Comparison of ENCODE assay signal across 13 mouse cellular contexts in genomic region chr10:117119531-117119930, GRCm38 (mm10). TPM values are rescaled to one million over a fixed set of nuclear protein-coding genes. Genes with fewer than 3 reads are reported as not detected.
A peak's percentile ranks its signal among the peaks of the same experiment; 100 is the strongest.
DNase-seq lines count a peak whose midpoint lies in the region; ATAC-seq lines count a peak whose summit lies in the region.
"Had no signal": no experiment of that assay in that cellular context is flagged by ENCODE, and none has a peak within 500 bp of the region (broad histone marks: within the 10 kb centered on the region; RNA-seq: fewer than 3 reads in every experiment).

No protein-coding gene starts in this region.

- no peaks in the 10 kb centered on the region for H3K36me3 ChIP-seq in heart, embryonic 15.5 days
- H3K36me3 ChIP-seq in liver, embryonic 16.5 days (ENCODE audit: control insufficient read depth, insufficient read depth): no peaks in the 10 kb centered on the region
- H3K36me3 ChIP-seq: hindbrain, embryonic 15.5 days; stomach, embryonic 15.5 days had no signal

- WGBS in heart, embryonic 15.5 days: 19% methylated on average over 11 of the region's 11 CpGs
- 20% methylated on average over 11 of the region's 11 CpGs for WGBS in liver, embryonic 16.5 days (ENCODE audit: insufficient replicate concordance)

- peaks cover 40% of the 10 kb centered on the region for H3K4me1 ChIP-seq in heart, embryonic 15.5 days (replicated peaks)
- peaks cover 33% of the 10 kb centered on the region for H3K4me1 ChIP-seq in liver, embryonic 16.5 days (ENCODE audit: control insufficient read depth, low read depth, low read length)
- H3K4me1 ChIP-seq: hindbrain, embryonic 15.5 days had no signal

- H3K9me3 ChIP-seq in heart, embryonic 15.5 days (replicated peaks): no peaks in the 10 kb centered on the region
- H3K9me3 ChIP-seq in liver, embryonic 16.5 days (replicated peaks; ENCODE audit: control insufficient read depth, low read length): no peaks in the 10 kb centered on the region
- H3K9me3 ChIP-seq: hindbrain, embryonic 15.5 days; stomach, embryonic 15.5 days had no signal

- H3K27ac ChIP-seq in heart, embryonic 15.5 days: peak overlapping the region; percentile 77
- H3K27ac ChIP-seq in liver, embryonic 16.5 days (ENCODE audit: low read length): peak overlapping the region; percentile 72
- H3K27ac ChIP-seq: hindbrain, embryonic 15.5 days; stomach, embryonic 15.5 days had no signal

- no peak for ATAC-seq in heart, embryonic 15.5 days (replicated peaks; ENCODE audit: insufficient number of reproducible peaks, insufficient read depth, low FRiP score, low read depth)
- ATAC-seq in CD4-positive, CD25-positive, alpha-beta regulatory T cell, adult 4 months: peak; percentile 35
- peak; percentile 38 for ATAC-seq in liver, embryonic 16.5 days (ENCODE audit: low read depth)
- ATAC-seq: forebrain, embryonic 14.5 days had no signal

- no peak for DNase-seq in heart, adult 8-10 months (ENCODE audit: low spot score)
- DNase-seq in A20 (ENCODE audit: low read depth, low spot score): peak; percentile 27
- no peak for DNase-seq in testis, postnatal 10 days (ENCODE audit: low spot score)
- DNase-seq in cerebellum, adult 9-10 months: no peak
- DNase-seq: adrenal gland, postnatal 14 days; kidney, postnatal 25 days; retina, postnatal 1 day had no signal

- H3K9ac ChIP-seq in heart, embryonic 15.5 days: no peak overlapping the region
- peak overlapping the region; percentile 37; the same call in 1 of the 2 replicates for H3K9ac ChIP-seq in liver, embryonic 16.5 days (ENCODE audit: low read depth, low read length)
- H3K9ac ChIP-seq: hindbrain, embryonic 15.5 days; stomach, embryonic 15.5 days had no signal

- H3K27me3 ChIP-seq in heart, embryonic 15.5 days: no peaks in the 10 kb centered on the region
- H3K27me3 ChIP-seq in liver, embryonic 16.5 days (ENCODE audit: control insufficient read depth, insufficient read depth, low read depth, low read length): no peaks in the 10 kb centered on the region
- H3K27me3 ChIP-seq: hindbrain, embryonic 15.5 days; stomach, embryonic 15.5 days had no signal

- H3K4me3 ChIP-seq in heart, embryonic 15.5 days: no peak overlapping the region
- H3K4me3 ChIP-seq in liver, embryonic 16.5 days (ENCODE audit: low read depth, low read length): peak overlapping the region; percentile 21; the same call in 1 of the 2 replicates
- H3K4me3 ChIP-seq: hindbrain, embryonic 15.5 days; stomach, embryonic 15.5 days had no signal

- H3K4me2 ChIP-seq in heart, embryonic 15.5 days: peak overlapping the region; percentile 35
- peak overlapping the region; percentile 43 for H3K4me2 ChIP-seq in liver, embryonic 16.5 days (ENCODE audit: low read depth, low read length)
- H3K4me2 ChIP-seq: hindbrain, embryonic 15.5 days; stomach, embryonic 15.5 days had no signal

RNA-seq across cellular contexts. Expression of gene Frs2, which starts 28.8 kb away (rescaled TPM):
- polyA plus RNA-seq in heart, embryonic 15.5 days (2015; fragmentation: Nextera tagmentation; extraction: Ambion mirVana): 14.8 and 14.9 TPM in 2 replicates
- 10 to 100 TPM; 15.2 to 16.8 (median 15.9) TPM for total RNA-seq in heart, adult 8-10 months (2022)
- 1 to 10 TPM; 8.4 to 9.3 TPM for polyA plus RNA-seq in CD4-positive, CD25-positive, alpha-beta regulatory T cell, adult 4 months (2017; shearing (Covaris generic))
- 7.4 and 9.0 TPM in 2 replicates for polyA plus RNA-seq in liver, embryonic 16.5 days (2015; fragmentation: Nextera tagmentation; extraction: Ambion mirVana)

RNA-seq across cellular contexts. Expression of gene Cct2, which starts 55.9 kb away (rescaled TPM):
- polyA plus RNA-seq in heart, embryonic 15.5 days (2015; fragmentation: Nextera tagmentation; extraction: Ambion mirVana): 139 and 171 TPM in 2 replicates
- 100 to 1,000 TPM; 108 to 128 (median 121) TPM for total RNA-seq in heart, adult 8-10 months (2022)
- 100 to 1,000 TPM; 185 to 226 TPM for polyA plus RNA-seq in CD4-positive, CD25-positive, alpha-beta regulatory T cell, adult 4 months (2017; shearing (Covaris generic))
- polyA plus RNA-seq in liver, embryonic 16.5 days (2015; fragmentation: Nextera tagmentation; extraction: Ambion mirVana): 115 and 127 TPM in 2 replicates
